Mouse (Mus musculus): ENCODE measurements at regions not wholly inside any gene's neighbourhood (a gene's known extent, or its start where the extent isn't known, plus 50 kb on each side); places are given as distances from the start of the nearest gene placed in this dataset.
A peak's percentile ranks its signal among the peaks of the same experiment; 100 is the strongest.

DNA sequence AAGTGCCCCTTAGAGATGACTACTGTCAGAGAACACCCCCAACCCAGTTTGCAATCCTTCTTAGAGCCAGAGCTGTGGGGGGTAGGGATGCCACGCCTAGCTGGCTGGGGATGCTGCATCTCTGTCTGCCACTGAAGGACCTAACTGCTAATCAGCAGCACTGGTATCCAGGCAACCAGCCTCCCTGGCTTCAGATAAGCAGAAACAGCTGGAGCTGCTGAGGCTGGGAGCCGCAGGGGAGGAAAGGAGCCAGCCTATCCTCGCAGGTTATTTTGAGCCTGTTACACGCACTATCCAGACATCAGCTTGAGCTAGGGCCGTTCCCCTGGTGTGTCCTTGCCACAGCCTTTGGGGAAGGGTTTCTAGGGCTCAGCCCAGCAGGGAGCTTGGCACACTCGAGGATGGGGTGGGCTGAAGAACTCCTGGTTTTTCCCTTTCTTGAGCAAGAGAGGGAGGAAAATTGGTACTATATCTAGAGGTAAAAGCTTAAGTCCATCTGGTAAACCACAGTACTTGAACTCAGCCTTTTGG is 68.4 kb downstream of the Irf2bpl start:
- Histone ChIP-seq H3K4me1 (ENCODE audit: control insufficient read depth, insufficient read depth, low read length) (peaks cover 31% of the 10 kb centered on the region), H3K4me3 (ENCODE audit: insufficient read depth, low read depth, low read length) (no peak overlapping the region), H3K27me3 (replicated peaks; ENCODE audit: control insufficient read depth, insufficient read depth, low read length) (no peaks in the 10 kb centered on the region), H3K36me3 (ENCODE audit: control insufficient read depth, insufficient read depth, low read length) (no peaks in the 10 kb centered on the region), H3K27ac (ENCODE audit: insufficient read depth, low read depth, low read length) (peak overlapping the region; percentile 94)
- WGBS = 42% methylated on average over 6 of the region's 6 CpGs
- no peak for TF ChIP-seq CTCF (conservative IDR thresholded peaks at IDR 0.05; ENCODE audit: insufficient read depth, insufficient read length, low read depth, low read length)
- TF ChIP-seq POLR2A (IDR thresholded peaks at IDR 0.05; ENCODE audit: low read depth, low read length) = no peak
- no peak for DNase-seq

DNA sequence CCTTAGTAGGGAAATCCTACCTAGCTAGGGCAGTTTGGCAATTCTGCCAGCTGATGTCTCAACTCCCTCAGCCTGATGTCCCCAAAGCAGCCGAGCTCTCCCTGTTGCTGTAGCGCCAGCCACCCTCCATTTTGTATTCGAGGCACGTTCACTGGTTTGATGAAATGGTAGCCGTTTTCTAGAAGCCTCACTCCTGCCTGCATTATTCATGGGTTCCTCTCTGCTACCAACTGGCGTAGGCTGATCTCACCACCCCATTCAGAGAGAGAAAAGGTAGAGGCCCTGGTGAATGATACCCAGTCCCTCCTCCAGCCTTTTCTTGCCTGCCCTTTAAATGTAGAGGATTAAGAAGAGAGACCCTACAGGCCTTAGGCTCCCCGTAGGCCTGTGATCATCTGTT is 69.9 kb downstream of the Irf2bpl start:
- no peak for TF ChIP-seq CTCF (conservative IDR thresholded peaks at IDR 0.05; ENCODE audit: insufficient read depth, insufficient read length, low read depth, low read length)
- TF ChIP-seq POLR2A (IDR thresholded peaks at IDR 0.05; ENCODE audit: low read depth, low read length) = no peak
- Histone ChIP-seq H3K4me1 (ENCODE audit: control insufficient read depth, insufficient read depth, low read length) (peaks cover 31% of the 10 kb centered on the region), H3K36me3 (ENCODE audit: control insufficient read depth, insufficient read depth, low read length) (no peaks in the 10 kb centered on the region), H3K4me3 (ENCODE audit: insufficient read depth, low read depth, low read length) (no peak overlapping the region), H3K27me3 (replicated peaks; ENCODE audit: control insufficient read depth, insufficient read depth, low read length) (no peaks in the 10 kb centered on the region), H3K27ac (ENCODE audit: insufficient read depth, low read depth, low read length) (no peak overlapping the region)
- 93% methylated on average over 7 of the region's 7 CpGs for WGBS
- DNase-seq = no peak

Data from kidney, adult 2 months (tissue).